9 mouse cellular contexts compared by ENCODE assay signal in genomic region chr4:129011604-129012121, GRCm38 (mm10). TPM values are rescaled to one million over a fixed set of nuclear protein-coding genes. Genes with fewer than 3 reads are reported as not detected.
DNase-seq lines count a peak whose midpoint lies in the region; ATAC-seq and TF ChIP-seq lines count a peak whose summit lies in the region.
"Had no signal": no experiment of that assay in that cellular context is flagged by ENCODE, and none has a peak within 500 bp of the region (broad histone marks: within the 10 kb centered on the region; RNA-seq: fewer than 3 reads in every experiment).

No protein-coding gene starts in this region.

- H3K79me2 ChIP-seq in myocyte (ENCODE audit: control insufficient read depth, insufficient read depth) = no peaks in the 10 kb centered on the region

- no peak overlapping the region for H3ac ChIP-seq in myocyte (ENCODE audit: control insufficient read depth, insufficient read length)

- WGBS in kidney, embryonic 14.5 days = 72% methylated on average over 15 of the region's 15 CpGs

- intact Hi-C loops in heart, postnatal 14 days (cut with DNase I) = no loop called here

- no peaks in the 10 kb centered on the region for H3K27me3 ChIP-seq in kidney, embryonic 14.5 days (ENCODE audit: control insufficient read depth, insufficient read depth, low read length)
- no peaks in the 10 kb centered on the region for H3K27me3 ChIP-seq in myocyte (ENCODE audit: control insufficient read depth, insufficient read depth, insufficient read length)
- H3K27me3 ChIP-seq: liver, embryonic 15.5 days had no signal

- H3K4me3 ChIP-seq in kidney, embryonic 14.5 days (ENCODE audit: low read length) = no peak overlapping the region
- H3K4me3 ChIP-seq in myocyte = no peak overlapping the region
- H3K4me3 ChIP-seq: liver, embryonic 15.5 days had no signal

- peak; percentile 44 to 64 for DNase-seq in kidney, postnatal 25 days
- peak; percentile 98 for DNase-seq in Muller cell, postnatal 12 days (ENCODE audit: inconsistent ontology term)
- peak; percentile 78 to 88 for DNase-seq in cerebellum, postnatal 10 days
- peak; percentile 57 to 61 for DNase-seq in heart, postnatal 14 days
- DNase-seq in frontal cortex, adult 2 months (ENCODE audit: extremely low spot score in 1 of 2, low spot score in 1 of 2) = no peak
- DNase-seq in liver = no peak

- no peaks in the 10 kb centered on the region for H3K9me3 ChIP-seq in kidney, embryonic 14.5 days (ENCODE audit: control insufficient read depth, low read length)
- H3K9me3 ChIP-seq: liver, embryonic 15.5 days had no signal

- 0 out of 2 replicates have a peak, but pooled peaks cover 3% of the 10 kb centered on the region for H3K4me1 ChIP-seq in kidney, embryonic 14.5 days (ENCODE audit: control insufficient read depth, insufficient read depth, low read length)
- H3K4me1 ChIP-seq: liver, embryonic 15.5 days had no signal

- no peak overlapping the region for H3K27ac ChIP-seq in kidney, embryonic 14.5 days (ENCODE audit: low read depth, low read length)
- H3K27ac ChIP-seq: liver, embryonic 15.5 days had no signal

- H3K36me3 ChIP-seq in kidney, embryonic 14.5 days (ENCODE audit: control insufficient read depth, insufficient read depth, low read length) = peaks cover 43% of the 10 kb centered on the region
- H3K36me3 ChIP-seq in myocyte (ENCODE audit: control insufficient read depth, insufficient read depth) = no peaks in the 10 kb centered on the region

- no peak for ATAC-seq in kidney, embryonic 14.5 days (ENCODE audit: low FRiP score, low TSS enrichment)

- H3K4me2 ChIP-seq in kidney, embryonic 14.5 days (replicated peaks; ENCODE audit: low read depth, low read length) = no peak overlapping the region
- peak overlapping the region; percentile 71 for H3K4me2 ChIP-seq in myocyte (ENCODE audit: low read depth)
- H3K4me2 ChIP-seq: liver, embryonic 15.5 days had no signal

- no peak for TF ChIP-seq POLR2A in myocyte (IDR thresholded peaks at IDR 0.05; ENCODE audit: insufficient read length, low read depth)

- H3K9ac ChIP-seq in kidney, embryonic 14.5 days (ENCODE audit: low read depth, low read length) = no peak overlapping the region
- H3K9ac ChIP-seq: liver, embryonic 15.5 days had no signal

TF ChIP-seq in myocyte, 11 proteins besides CTCF, POLR2A, EP300 and RAD21:
- peak; percentile 89 for TF ChIP-seq TCF3 (IDR thresholded peaks at IDR 0.05; ENCODE audit: insufficient read length, low read depth)
- peak; percentile 27 for TF ChIP-seq POLR2AphosphoS2 (IDR thresholded peaks at IDR 0.05; ENCODE audit: insufficient read length, low read depth)
- TF ChIP-seq REST (IDR thresholded peaks at IDR 0.05; ENCODE audit: insufficient read depth, insufficient read length) = no peak
- no peak for TF ChIP-seq E2F4 (IDR thresholded peaks at IDR 0.05; ENCODE audit: insufficient read depth)
- TF ChIP-seq MYOD1 (IDR thresholded peaks at IDR 0.05; ENCODE audit: control insufficient read depth in 1 of 3, insufficient read length in 2 of 3, low read depth in 2 of 3) = peak; percentile 90 to 98 (median 97)
- peak; percentile 92 to 94 (median 93) for TF ChIP-seq MYOG (IDR thresholded peaks at IDR 0.05; ENCODE audit: control insufficient read depth in 1 of 3, insufficient read depth in 1 of 3, insufficient read length in 2 of 3, low read depth in 2 of 3)
- no peak for TF ChIP-seq CEBPB (IDR thresholded peaks at IDR 0.05; ENCODE audit: insufficient read depth, poor library complexity, severe bottlenecking)
- peak; percentile 93 for TF ChIP-seq TCF12 (IDR thresholded peaks at IDR 0.05; ENCODE audit: insufficient read depth, poor library complexity, severe bottlenecking)
- TF ChIP-seq MAX (IDR thresholded peaks at IDR 0.05; ENCODE audit: low read depth) = peak; percentile 20
- peak; percentile 43 for TF ChIP-seq USF1 (IDR thresholded peaks at IDR 0.05; ENCODE audit: low read depth)
- TF ChIP-seq SRF (IDR thresholded peaks at IDR 0.05; ENCODE audit: control insufficient read depth, insufficient read length, low read depth) = peak; percentile 20
TF ChIP-seq in myocyte: peak in this region for 8.

RNA-seq across cellular contexts. Expression of gene Ak2, which starts 19.9 kb away (rescaled TPM):
- polyA plus RNA-seq in kidney, embryonic 14.5 days (2014; fragmentation: Nextera tagmentation; extraction: Ambion mirVana) = 152 and 171 TPM in 2 replicates
- 10 to 100 TPM; 66.0 to 66.7 TPM for total RNA-seq in heart, postnatal 14 days (2021)
- polyA plus RNA-seq in myocyte (2012; fragmentation: generic; extraction: Trizol) = 83.0 TPM
- 41.8 and 42.2 TPM in 2 replicates for polyA plus RNA-seq in frontal cortex, adult 2 months (2012; rRNA removed)

RNA-seq across cellular contexts. Expression of gene Rnf19b, which starts 46.4 kb away (rescaled TPM):
- 6.0 and 7.6 TPM in 2 replicates for polyA plus RNA-seq in kidney, embryonic 14.5 days (2014; fragmentation: Nextera tagmentation; extraction: Ambion mirVana)
- total RNA-seq in heart, postnatal 14 days (2021) = 10 to 100 TPM; 19.5 to 19.6 TPM
- 49.3 TPM for polyA plus RNA-seq in myocyte (2012; fragmentation: generic; extraction: Trizol)
- 45.4 and 47.8 TPM in 2 replicates for polyA plus RNA-seq in frontal cortex, adult 2 months (2012; rRNA removed)

RNA-seq across cellular contexts. Expression of gene Azin2, which starts 49.4 kb away (rescaled TPM):
- polyA plus RNA-seq in kidney, embryonic 14.5 days (2014; fragmentation: Nextera tagmentation; extraction: Ambion mirVana) = 16.0 and 17.0 TPM in 2 replicates
- total RNA-seq in heart, postnatal 14 days (2021) = 1 to 10 TPM; 2.5 to 3.2 TPM
- 17.4 TPM for polyA plus RNA-seq in myocyte (2012; fragmentation: generic; extraction: Trizol)
- polyA plus RNA-seq in frontal cortex, adult 2 months (2012; rRNA removed) = 42.5 and 43.7 TPM in 2 replicates

Comparison
In these comparisons a context has a peak if more than half of its experiments do, and no peak if none do; other contexts are left out.
1. DNase-seq: peak in kidney, postnatal 25 days (2 of 2), Muller cell, postnatal 12 days (single experiment), cerebellum, postnatal 10 days (2 of 2) and heart, postnatal 14 days (2 of 2); none in frontal cortex, adult 2 months (0 of 2) and liver (single experiment).